Mouse (Mus musculus) left cerebral cortex, adult 2 months (tissue): ENCODE results near the gene Samd13. TPM values are rescaled to one million over a fixed set of nuclear protein-coding genes. Genes with fewer than 3 reads are reported as not detected.

Experiments used
- DNase-seq, 2 experiments: peaks; one replicate each; pipeline ENCODE4 v3.0.0; 2021 to 2022; ENCODE audit warnings: low spot score in 2 of 2, mixed read lengths in 1 of 2; ENCODE audit errors: extremely low spot score in 1 of 2
- H3K27ac ChIP-seq: fragments of 200-600 bp; 2 replicates; pipeline ENCODE4 v1.8.1; 2022
- H3K4me3 ChIP-seq: fragments of 200-600 bp; 2 replicates; pipeline ENCODE4 v1.8.1; 2022
- CTCF ChIP-seq: fragments of 200-600 bp; IDR thresholded peaks from 2 replicates; pipeline ENCODE4 v1.8.1; 2022; ENCODE audit warnings: antibody characterized with exemption, mild to moderate bottlenecking, moderate library complexity
- intact Hi-C: fragments of 180-260 bp; cut with DNase I; formaldehyde crosslinking; loops from one replicate; pipeline ENCODE4 v1.15.1; 2025
- total RNA-seq, 2 experiments: library from RNA; stranded (reverse); gene quantifications; 2 replicates each; pipeline ENCODE4 v1.2.3; 2021

The Samd13 gene
- total RNA-seq, 2 experiments from 2014 or later = 0.28 to 0.45 TPM

DNA sequence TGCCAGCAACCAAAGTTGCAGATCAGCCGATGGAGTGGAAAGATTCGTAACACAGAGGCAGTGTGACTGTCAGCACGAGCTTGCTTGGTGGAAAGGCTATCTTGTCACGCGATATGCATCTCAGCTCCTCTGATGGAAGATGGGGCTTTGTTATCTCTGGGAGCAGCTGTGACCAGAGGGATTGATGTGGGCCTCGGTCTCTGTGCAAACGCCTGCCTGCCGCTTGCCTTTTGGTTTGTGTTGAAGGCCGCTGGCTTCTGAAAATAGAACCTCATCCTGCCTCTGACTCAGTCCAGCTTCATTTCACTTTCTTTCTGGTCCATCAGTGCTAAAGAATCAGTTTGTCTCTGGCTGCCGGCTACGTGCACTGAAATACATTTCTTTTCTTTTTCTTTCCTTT lies 13.6 kb upstream of the Samd13 start:
- Histone ChIP-seq H3K4me3 (no peak overlapping the region), H3K27ac (peak overlapping the region; percentile 57; the same call in 1 of the 2 replicates)
- intact Hi-C loops = no loop called here
- TF ChIP-seq CTCF = no peak
- no peak for DNase-seq

DNA sequence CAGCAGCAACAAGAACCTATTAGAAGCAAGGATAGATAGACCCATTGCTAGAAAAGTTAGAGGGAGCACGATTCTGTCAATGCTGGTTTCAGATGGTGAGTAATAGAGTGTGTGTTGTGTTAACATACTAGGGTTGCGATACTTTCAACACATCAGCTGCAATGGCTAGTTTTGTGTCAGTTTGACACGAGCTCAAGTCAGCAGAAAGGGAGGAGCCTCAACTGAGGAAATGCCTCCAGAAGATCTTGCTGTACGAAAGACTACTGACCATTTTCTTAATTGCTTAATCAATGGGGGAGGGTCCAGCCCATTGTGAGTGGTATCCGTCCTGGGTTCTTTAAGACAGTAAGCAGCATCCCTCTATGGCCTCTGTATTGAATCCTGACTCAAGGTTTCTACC lies 7.2 kb upstream of the Samd13 start:
- Histone ChIP-seq H3K27ac (no peak overlapping the region), H3K4me3 (no peak overlapping the region)
- no peak for TF ChIP-seq CTCF
- intact Hi-C loops = no loop called here
- DNase-seq = no peak

- intact Hi-C loops = loop anchor here (2.0 to 5.0 kb wide), 3 partner anchors 66 to 120 kb away; no protein-coding TSS in a partner anchor
- Histone ChIP-seq H3K27ac (no peak overlapping the region; the same call in 1 of the 2 replicates), H3K4me3 (no peak overlapping the region)
- TF ChIP-seq CTCF = no peak
- no peak for DNase-seq
Observed at GRCm38 (mm10) chr3:146687121-146687725, 1.8 kb upstream of the Samd13 start.

GRCm38 (mm10) chr3:146686428-146686827 lies 1.0 kb upstream of the Samd13 start:
- Histone ChIP-seq H3K27ac (no peak overlapping the region), H3K4me3 (no peak overlapping the region)
- intact Hi-C loops = loop anchor here (2.0 to 5.0 kb wide), 3 partner anchors 66 to 119 kb away; no protein-coding TSS in a partner anchor
- DNase-seq = no peak
- TF ChIP-seq CTCF = no peak

DNA sequence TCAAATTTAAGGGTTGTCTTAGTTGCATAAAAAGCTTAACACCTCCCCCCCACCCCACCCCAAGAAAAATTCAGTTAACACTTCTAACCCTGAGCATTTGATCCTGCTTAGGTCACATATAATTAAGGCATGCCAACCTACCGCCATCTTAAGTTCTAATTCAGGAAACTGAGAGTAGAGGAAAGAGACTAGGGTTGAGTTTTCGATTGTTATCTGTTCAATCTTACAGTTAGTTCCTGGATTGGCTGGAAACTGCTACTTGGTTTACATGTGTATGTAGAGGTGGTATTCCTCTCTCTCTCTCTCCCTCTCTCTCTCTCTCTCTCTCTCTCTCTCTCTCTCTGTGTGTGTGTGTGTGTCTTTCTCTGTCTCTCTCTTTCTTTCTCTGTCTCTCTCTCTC lies 2.3 kb downstream of the Samd13 start:
- H3K27ac ChIP-seq = no peak overlapping the region
- no peak for TF ChIP-seq CTCF
- intact Hi-C loops = no loop called here
- no peak for DNase-seq
- no peak overlapping the region for H3K4me3 ChIP-seq

DNA sequence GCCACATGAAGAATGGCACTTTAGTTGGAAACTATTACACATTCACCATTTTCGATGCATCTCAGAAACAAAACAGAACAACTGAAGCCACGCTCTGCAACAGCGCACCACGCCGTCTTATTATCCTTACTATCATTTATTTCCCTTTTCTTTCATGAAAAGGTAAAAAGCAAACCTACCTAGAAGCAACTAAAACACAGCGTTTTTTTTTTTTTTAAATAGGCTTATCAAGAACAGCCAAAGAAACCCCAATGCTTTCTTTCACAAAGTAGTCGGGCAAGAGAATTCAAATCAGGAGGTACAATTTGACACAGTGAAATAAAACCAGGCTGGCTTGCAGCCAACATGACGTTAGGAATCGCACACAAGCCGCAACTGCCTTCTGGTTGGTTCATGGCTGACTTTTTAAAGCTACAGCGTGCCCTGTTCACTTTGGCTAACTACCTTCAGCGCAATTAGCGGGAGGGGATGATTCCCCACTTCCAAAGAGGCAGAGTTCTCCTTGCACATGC lies 3.2 kb downstream of the Samd13 start:
- intact Hi-C loops = no loop called here
- Histone ChIP-seq H3K4me3 (peak overlapping the region; percentile 43), H3K27ac (peak overlapping the region; percentile 56)
- TF ChIP-seq CTCF = no peak
- peak; percentile 52 to 58 for DNase-seq

DNA sequence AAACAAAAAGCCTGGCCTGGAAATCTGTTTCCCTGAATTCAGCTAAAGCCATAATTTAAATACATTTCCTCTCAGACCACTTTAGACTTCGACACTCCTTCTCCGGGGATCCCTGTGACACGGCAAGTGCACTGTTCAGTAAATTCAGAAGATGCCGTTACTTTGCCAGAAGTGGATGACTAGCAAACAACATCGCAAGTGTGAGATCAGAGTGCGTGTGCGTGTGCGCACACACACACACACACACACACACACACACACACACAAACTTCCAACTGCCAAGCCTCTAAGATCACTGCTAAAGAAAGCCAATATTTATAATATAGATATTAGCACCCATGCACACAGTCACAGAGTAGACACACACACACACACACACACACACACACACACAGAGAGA lies 3.7 kb downstream of the Samd13 start:
- intact Hi-C loops = no loop called here
- TF ChIP-seq CTCF = no peak
- H3K4me3 ChIP-seq = no peak overlapping the region
- DNase-seq = no peak
- H3K27ac ChIP-seq = no peak overlapping the region

DNA sequence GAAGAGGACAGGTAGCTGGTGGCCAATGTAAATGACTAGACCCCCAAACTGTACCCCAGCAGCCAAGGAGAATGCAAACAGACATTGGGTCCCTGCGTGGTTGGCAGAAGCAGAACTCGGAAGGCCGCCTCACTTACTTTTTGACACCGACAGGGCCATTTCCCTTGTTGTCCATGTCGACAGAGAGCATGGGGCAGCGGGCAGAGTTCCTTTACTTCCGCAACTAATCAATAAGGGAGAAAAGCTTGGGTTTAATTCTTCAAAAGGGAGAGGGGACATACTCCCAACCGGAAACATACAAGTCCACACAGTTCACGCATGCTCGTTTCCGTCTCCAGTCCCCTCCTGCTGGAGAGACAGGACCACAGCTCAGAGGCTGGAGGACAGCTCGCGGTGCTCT lies 4.8 kb downstream of the Samd13 start:
- TF ChIP-seq CTCF = no peak
- DNase-seq = no peak
- intact Hi-C loops = no loop called here

DNA sequence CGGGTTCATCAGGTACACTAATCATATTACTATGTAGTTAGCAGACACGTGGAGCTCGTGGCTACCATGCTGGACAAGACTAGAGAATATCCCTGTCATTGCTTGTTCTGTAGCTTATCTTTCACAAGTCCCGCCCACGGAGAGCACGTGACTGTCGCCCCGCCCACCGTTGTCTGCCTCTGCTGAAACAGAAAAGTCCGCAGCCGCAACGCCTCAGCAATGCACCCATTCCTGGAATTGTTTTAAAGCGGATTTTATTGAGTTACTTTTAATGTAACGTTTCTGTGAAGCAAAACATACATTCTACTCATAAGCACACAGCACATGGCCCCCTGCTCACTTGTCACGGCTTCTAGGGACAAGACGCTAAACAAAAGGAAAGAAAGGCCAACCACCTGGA lies 5.7 kb downstream of the Samd13 start:
- intact Hi-C loops = no loop called here
- no peak for DNase-seq
- TF ChIP-seq CTCF = no peak
- no peak overlapping the region for H3K4me3 ChIP-seq
- no peak overlapping the region for H3K27ac ChIP-seq

More for the DNA sequence above, 4.8 kb downstream of the Samd13 start:
- Histone ChIP-seq H3K4me3 (no peak overlapping the region), H3K27ac (no peak overlapping the region)

DNA sequence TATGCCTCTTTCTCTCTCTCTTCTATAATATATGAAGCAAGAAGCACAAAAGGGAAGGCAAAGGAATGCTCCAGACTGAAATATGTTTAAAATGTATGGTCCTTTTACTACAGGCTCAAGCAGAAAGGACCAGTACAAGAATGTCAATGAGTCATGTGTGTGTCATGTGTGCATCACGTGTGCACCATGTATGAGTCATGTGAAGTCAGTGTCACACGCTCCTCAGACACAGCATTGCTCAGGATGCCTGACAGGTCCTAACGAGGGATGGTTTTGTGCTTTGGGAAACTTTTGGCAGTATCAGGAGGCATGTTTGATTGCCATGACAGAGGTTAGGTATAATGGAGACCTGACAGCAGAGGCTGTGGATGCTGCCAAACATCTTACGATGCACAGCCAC lies 9.2 kb downstream of the Samd13 start:
- TF ChIP-seq CTCF = no peak
- no peak for DNase-seq
- H3K27ac ChIP-seq = no peak overlapping the region
- H3K4me3 ChIP-seq = no peak overlapping the region
- intact Hi-C loops = no loop called here

DNA sequence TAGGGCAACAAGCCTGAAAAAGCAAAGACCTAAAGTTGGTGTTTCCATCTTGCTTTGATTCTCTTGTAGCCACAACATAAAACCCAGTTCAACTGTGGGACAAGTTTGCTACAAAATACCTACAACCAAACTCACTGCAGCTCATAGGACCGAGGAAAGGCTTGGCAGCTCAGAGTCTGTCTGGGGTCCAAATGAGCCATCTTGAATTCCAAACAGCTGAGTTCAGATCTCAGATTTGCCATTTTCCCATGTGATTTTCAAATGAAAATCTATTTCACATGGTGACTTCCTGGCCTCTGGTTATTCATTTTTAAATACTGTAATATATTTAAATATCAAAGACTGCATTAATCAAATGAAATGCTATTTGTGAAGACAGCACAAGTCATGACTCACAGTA lies 10.3 kb downstream of the Samd13 start:
- TF ChIP-seq CTCF = no peak
- DNase-seq = no peak
- Histone ChIP-seq H3K4me3 (no peak overlapping the region), H3K27ac (no peak overlapping the region)
- intact Hi-C loops = no loop called here

DNA sequence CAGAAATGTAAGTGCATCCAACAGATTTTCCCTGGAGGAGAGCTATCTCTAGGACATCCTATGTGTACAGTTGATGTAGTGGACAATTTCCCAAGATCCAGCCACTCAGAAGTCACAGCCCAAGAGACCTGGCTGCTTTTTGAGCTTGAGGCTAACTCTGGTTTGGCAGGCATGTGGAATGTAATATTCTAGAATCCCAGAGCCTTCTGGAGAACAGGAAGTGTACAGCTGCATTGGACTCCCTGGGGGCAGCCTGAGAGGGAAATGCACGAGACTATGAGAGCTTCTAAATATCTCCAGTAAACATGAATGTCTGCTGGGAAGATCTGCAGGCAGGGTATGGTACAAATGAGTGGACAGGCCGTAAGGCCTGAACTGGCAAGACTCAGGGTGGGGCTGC lies 14.3 kb downstream of the Samd13 start:
- Histone ChIP-seq H3K27ac (no peak overlapping the region), H3K4me3 (no peak overlapping the region)
- intact Hi-C loops = no loop called here
- DNase-seq = no peak
- no peak for TF ChIP-seq CTCF

GRCm38 (mm10) chr3:146661907-146662306 lies 23.5 kb downstream of the Samd13 start:
- intact Hi-C loops = no loop called here
- DNase-seq = no peak
- Histone ChIP-seq H3K4me3 (no peak overlapping the region), H3K27ac (no peak overlapping the region)
- TF ChIP-seq CTCF = no peak
